Mouse (Mus musculus): ENCODE data around the gene Vmn2r52. TPM values are rescaled to one million over a fixed set of nuclear protein-coding genes. Genes with fewer than 3 reads are reported as not detected.
"Not testable (repeated sequence)": the region's sequence is repeated elsewhere in the genome, so short reads cannot be mapped to it uniquely, and the experiment has no call there.

The Vmn2r52 gene
- not detected for total RNA-seq (2021)

- no peak for DNase-seq (ENCODE audit: extremely low spot score in 1 of 2, low spot score in 1 of 2)
These were observed at the start of gene Vmn2r52 for GRCm38 (mm10) chr7:10176473-10176872. Gene Vmn2r52 (minus strand): TSS chr7:10176573.

GRCm38 (mm10) chr7:10105641-10106040 lies 70.7 kb downstream of the Vmn2r52 start, which contains the start of gene Vmn2r51:
Gene Vmn2r51 (minus strand): TSS chr7:10105741.
- DNase-seq (ENCODE audit: extremely low spot score in 1 of 2, low spot score in 1 of 2), result not testable (repeated sequence)

Other genes with a start within 250 kb of the Vmn2r52 start
- gene Vmn2r48, start 223.0 kb downstream of the Vmn2r52 start, total RNA-seq (2021), result not detected
- not detected for gene Vmn2r49, start 184.3 kb downstream of the Vmn2r52 start, total RNA-seq (2021)
- gene Vmn2r50, start 123.3 kb downstream of the Vmn2r52 start, total RNA-seq (2021), result not detected
- not detected for gene Vmn2r51, start 70.8 kb downstream of the Vmn2r52 start, total RNA-seq (2021)
- not detected for gene Vmn1r66, start 101.4 kb upstream of the Vmn2r52 start, total RNA-seq (2021)

All from layer of hippocampus, postnatal 25 days (tissue).